Mouse (Mus musculus) limb, embryonic 13.5 days (tissue): Measurements from ENCODE around the gene Sympk. TPM values are rescaled to one million over a fixed set of nuclear protein-coding genes. Genes with fewer than 3 reads are reported as not detected.
A peak's percentile ranks its signal among the peaks of the same experiment; 100 is the strongest.

Experiments
- ATAC-seq: fragments of 200-750 bp; cut with Nextera tagmentation; 2 replicates; pipeline ENCODE4 v1.8.0; 2017; ENCODE audit warnings: low read depth, moderate number of reproducible peaks, moderate TSS enrichment; ENCODE audit not compliant: low FRiP score
- H3K27ac ChIP-seq: fragments of 300-500 bp; sonication (generic); 2 replicates; pipeline ENCODE4 v1.5.1; 2015; ENCODE audit warnings: inconsistent platforms, mild to moderate bottlenecking, moderate library complexity
- H3K27me3 ChIP-seq: fragments of 300-500 bp; sonication (generic); 2 replicates; pipeline ENCODE4 v1.6.1; 2015; ENCODE audit warnings: mild to moderate bottlenecking, inconsistent platforms
- H3K36me3 ChIP-seq: fragments of 300-500 bp; sonication (generic); 2 replicates; pipeline ENCODE4 v1.6.1; 2015; ENCODE audit warnings: inconsistent platforms, mild to moderate bottlenecking, moderate library complexity
- H3K4me1 ChIP-seq: fragments of 300-500 bp; sonication (generic); 2 replicates; pipeline ENCODE4 v1.6.1; 2015; ENCODE audit warnings: inconsistent platforms
- H3K4me2 ChIP-seq: fragments of 300-500 bp; sonication (generic); replicated peaks from 2 replicates; pipeline ENCODE4 v1.6.1; 2015; ENCODE audit warnings: inconsistent platforms, mild to moderate bottlenecking, moderate library complexity
- H3K4me3 ChIP-seq: fragments of 300-500 bp; sonication (generic); 2 replicates; pipeline ENCODE4 v1.5.1; 2015; ENCODE audit warnings: moderate library complexity, mild to moderate bottlenecking, inconsistent platforms
- H3K9ac ChIP-seq: fragments of 300-500 bp; sonication (generic); 2 replicates; pipeline ENCODE4 v1.6.1; 2015; ENCODE audit warnings: mild to moderate bottlenecking, inconsistent platforms
- H3K9me3 ChIP-seq: fragments of 300-500 bp; sonication (generic); 2 replicates; pipeline ENCODE4 v1.6.1; 2016; ENCODE audit warnings: inconsistent platforms
- WGBS: fragments of 180-500 bp; shearing (Covaris S2); methylation state at CpG from one replicate; pipeline ENCODE4 v1.1.7; 2015; 5-methylcytosine and 5-hydroxymethylcytosine counted together
- polyA plus RNA-seq: library from polyadenylated mRNA; unstranded; fragments of >200 nt; fragmentation: Nextera tagmentation; extraction: Ambion mirVana; gene quantifications from 2 replicates; pipeline ENCODE4 v1.2.1, GENCODE M21; 2015

Sympk gene
- polyA plus RNA-seq, 1 experiment from 2014 or later: 37.8 TPM

GRCm38 (mm10) chr7:19088813-19089212, 64.6 kb downstream of the Sympk start:
- H3K4me2 ChIP-seq: no peak overlapping the region
- peaks cover 7% of the 10 kb centered on the region for H3K27me3 ChIP-seq
- H3K36me3 ChIP-seq: peaks cover 45% of the 10 kb centered on the region
- peaks cover 47% of the 10 kb centered on the region for H3K4me1 ChIP-seq
- no peak overlapping the region for H3K4me3 ChIP-seq
- no peak overlapping the region for H3K9ac ChIP-seq
- WGBS: 36% methylated on average over 10 of the region's 10 CpGs
- no peak for ATAC-seq
- no peak overlapping the region for H3K27ac ChIP-seq
- no peaks in the 10 kb centered on the region for H3K9me3 ChIP-seq

GRCm38 (mm10) chr7:19091913-19092312, 67.7 kb downstream of the Sympk start:
- peak overlapping the region; percentile 68 for H3K9ac ChIP-seq
- H3K27ac ChIP-seq: no peak overlapping the region
- H3K27me3 ChIP-seq: peaks cover 7% of the 10 kb centered on the region
- H3K9me3 ChIP-seq: no peaks in the 10 kb centered on the region
- H3K4me3 ChIP-seq: peak overlapping the region; percentile 88; the same call in 1 of the 2 replicates
- 37% methylated on average over 15 of the region's 17 CpGs for WGBS
- peaks cover 48% of the 10 kb centered on the region for H3K36me3 ChIP-seq
- peaks cover 33% of the 10 kb centered on the region for H3K4me1 ChIP-seq
- peak overlapping the region; percentile 96 for H3K4me2 ChIP-seq
- no peak for ATAC-seq

GRCm38 (mm10) chr7:19092381-19093173, 68.4 kb downstream of the Sympk start:
- ATAC-seq: peak; percentile 51
- Histone ChIP-seq H3K4me2 (peak overlapping the region; percentile 96), H3K4me1 (peaks cover 40% of the 10 kb centered on the region), H3K4me3 (peak overlapping the region; percentile 88), H3K9ac (peak overlapping the region; percentile 68), H3K27ac (peak overlapping the region; percentile 93), H3K36me3 (peaks cover 48% of the 10 kb centered on the region), H3K9me3 (no peaks in the 10 kb centered on the region), H3K27me3 (peaks cover 7% of the 10 kb centered on the region)
- 3% methylated on average over 38 of the region's 38 CpGs for WGBS

- peak; percentile 32 for ATAC-seq
- Histone ChIP-seq H3K9ac (peak overlapping the region; percentile 68), H3K4me3 (peak overlapping the region; percentile 88), H3K4me2 (peak overlapping the region; percentile 96), H3K9me3 (no peaks in the 10 kb centered on the region), H3K36me3 (peaks cover 48% of the 10 kb centered on the region), H3K4me1 (peaks cover 45% of the 10 kb centered on the region), H3K27me3 (peaks cover 7% of the 10 kb centered on the region), H3K27ac (peak overlapping the region; percentile 93)
- 1% methylated on average over 15 of the region's 15 CpGs for WGBS
These were observed 69.0 kb downstream of the Sympk start for GRCm38 (mm10) chr7:19093174-19093521.

GRCm38 (mm10) chr7:19093537-19094385, 69.6 kb downstream of the Sympk start:
- Histone ChIP-seq H3K4me1 (peaks cover 50% of the 10 kb centered on the region), H3K36me3 (peaks cover 47% of the 10 kb centered on the region), H3K9ac (peak overlapping the region; percentile 97), H3K4me2 (peak overlapping the region; percentile 96), H3K27me3 (peaks cover 7% of the 10 kb centered on the region), H3K9me3 (no peaks in the 10 kb centered on the region), H3K4me3 (peak overlapping the region; percentile 88), H3K27ac (peak overlapping the region; percentile 99)
- peak; percentile 88 for ATAC-seq
- under 1% methylated on average over 45 of the region's 45 CpGs for WGBS

- WGBS: 0% methylated on average over 17 of the region's 36 CpGs
- H3K36me3 ChIP-seq: peaks cover 50% of the 10 kb centered on the region
- no peak for ATAC-seq
- H3K9me3 ChIP-seq: no peaks in the 10 kb centered on the region
- peak within 1 kb of the TSS; percentile 97 for H3K9ac ChIP-seq
- peak within 1 kb of the TSS; percentile 99 for H3K27ac ChIP-seq
- peak within 1 kb of the TSS; percentile 88 for H3K4me3 ChIP-seq
- peak within 1 kb of the TSS; percentile 96 for H3K4me2 ChIP-seq
- H3K27me3 ChIP-seq: peaks cover 7% of the 10 kb centered on the region
- peaks cover 51% of the 10 kb centered on the region for H3K4me1 ChIP-seq
These were observed 70.3 kb downstream of the Sympk start, which contains the start of gene Six5 for GRCm38 (mm10) chr7:19094471-19094825. TSS of gene Six5 (plus strand) at chr7:19094594.

- Histone ChIP-seq H3K9ac (peak overlapping the region; percentile 97), H3K9me3 (no peaks in the 10 kb centered on the region), H3K27ac (peak overlapping the region; percentile 99), H3K4me1 (peaks cover 51% of the 10 kb centered on the region), H3K36me3 (peaks cover 45% of the 10 kb centered on the region), H3K4me3 (peak overlapping the region; percentile 88), H3K4me2 (peak overlapping the region; percentile 96), H3K27me3 (peaks cover 7% of the 10 kb centered on the region)
- no peak for ATAC-seq
- WGBS: under 1% methylated on average over 87 of the region's 87 CpGs
These were observed 70.9 kb downstream of the Sympk start for GRCm38 (mm10) chr7:19094826-19095750.

- Histone ChIP-seq H3K4me3 (peak overlapping the region; percentile 88), H3K9me3 (no peaks in the 10 kb centered on the region), H3K27ac (peak overlapping the region; percentile 99), H3K27me3 (peaks cover 7% of the 10 kb centered on the region), H3K4me2 (peak overlapping the region; percentile 96), H3K9ac (peak overlapping the region; percentile 97), H3K36me3 (peaks cover 39% of the 10 kb centered on the region), H3K4me1 (peaks cover 51% of the 10 kb centered on the region)
- WGBS: under 1% methylated on average over 19 of the region's 19 CpGs
- peak; percentile 17 for ATAC-seq
These were observed 71.6 kb downstream of the Sympk start for GRCm38 (mm10) chr7:19095751-19096110.

- peaks cover 35% of the 10 kb centered on the region for H3K36me3 ChIP-seq
- no peaks in the 10 kb centered on the region for H3K9me3 ChIP-seq
- 33% methylated on average over 5 of the region's 5 CpGs for WGBS
- H3K27me3 ChIP-seq: peaks cover 6% of the 10 kb centered on the region
- H3K9ac ChIP-seq: peak overlapping the region; percentile 97
- H3K4me3 ChIP-seq: peak overlapping the region; percentile 88
- H3K4me1 ChIP-seq: peaks cover 50% of the 10 kb centered on the region
- no peak for ATAC-seq
- peak overlapping the region; percentile 99 for H3K27ac ChIP-seq
- peak overlapping the region; percentile 96 for H3K4me2 ChIP-seq
These were observed 72.3 kb downstream of the Sympk start for GRCm38 (mm10) chr7:19096421-19096976.

- peak overlapping the region; percentile 14 for H3K4me3 ChIP-seq
- no peak for ATAC-seq
- no peak overlapping the region for H3K27ac ChIP-seq
- no peaks in the 10 kb centered on the region for H3K27me3 ChIP-seq
- H3K36me3 ChIP-seq: peaks cover 29% of the 10 kb centered on the region
- H3K9ac ChIP-seq: peak overlapping the region; percentile 97; the same call in 1 of the 2 replicates
- 60% methylated on average over 2 of the region's 2 CpGs for WGBS
- H3K9me3 ChIP-seq: peaks cover under 1% of the 10 kb centered on the region; the same call in 1 of the 2 replicates
- H3K4me1 ChIP-seq: peaks cover 43% of the 10 kb centered on the region
- peak overlapping the region; percentile 96 for H3K4me2 ChIP-seq
These were observed 73.0 kb downstream of the Sympk start for GRCm38 (mm10) chr7:19097217-19097616.

- Histone ChIP-seq H3K4me3 (no peak overlapping the region), H3K27ac (no peak overlapping the region), H3K36me3 (peaks cover 32% of the 10 kb centered on the region), H3K27me3 (no peaks in the 10 kb centered on the region), H3K9me3 (peaks cover 7% of the 10 kb centered on the region), H3K4me1 (peaks cover 36% of the 10 kb centered on the region), H3K4me2 (peak overlapping the region; percentile 96; the same call in 1 of the 2 replicates), H3K9ac (no peak overlapping the region)
- no peak for ATAC-seq
These were observed 73.7 kb downstream of the Sympk start for GRCm38 (mm10) chr7:19097863-19098262.
